Mouse (Mus musculus) adrenal gland, adult 18-20 months (tissue): ENCODE measurements at regions not wholly inside any gene's neighbourhood (a gene's known extent, or its start where the extent isn't known, plus 50 kb on each side); places are given as distances from the start of the nearest gene placed in this dataset.

Source experiments
- DNase-seq, 2 experiments: peaks; one replicate each; pipeline ENCODE4 v3.0.0; 2021 to 2022; ENCODE audit warnings: low spot score in 2 of 2

GRCm38 (mm10) chr13:71653939-71654467 lies 309.5 kb downstream of the Irx1 start:
- DNase-seq: no peak

GRCm38 (mm10) chr13:71653212-71653938 lies 310.1 kb downstream of the Irx1 start:
- DNase-seq: no peak

- no peak for DNase-seq
These were observed 313.6 kb downstream of the Irx1 start for GRCm38 (mm10) chr13:71649876-71650275.

- DNase-seq: no peak
These were observed 314.5 kb downstream of the Irx1 start for GRCm38 (mm10) chr13:71649031-71649430.

GRCm38 (mm10) chr13:71631447-71631846 lies 332.1 kb downstream of the Irx1 start:
- no peak for DNase-seq

- no peak for DNase-seq
These were observed 346.3 kb downstream of the Irx1 start for GRCm38 (mm10) chr13:71617198-71617597.

GRCm38 (mm10) chr13:71612393-71613179 lies 350.9 kb downstream of the Irx1 start:
- no peak for DNase-seq

GRCm38 (mm10) chr13:71582486-71582885 lies 381.0 kb downstream of the Irx1 start:
- DNase-seq: no peak

GRCm38 (mm10) chr13:71565895-71566294 lies 397.6 kb downstream of the Irx1 start:
- DNase-seq: no peak

GRCm38 (mm10) chr13:71565388-71565787 lies 398.1 kb downstream of the Irx1 start:
- DNase-seq: no peak

- DNase-seq: no peak
These were observed 404.9 kb downstream of the Irx1 start for GRCm38 (mm10) chr13:71558477-71559215.

- no peak for DNase-seq
These were observed 408.1 kb downstream of the Irx1 start for GRCm38 (mm10) chr13:71555471-71555870.

- DNase-seq: no peak
These were observed 413.4 kb downstream of the Irx1 start for GRCm38 (mm10) chr13:71550109-71550508.

GRCm38 (mm10) chr13:71549206-71549831 lies 414.2 kb downstream of the Irx1 start:
- DNase-seq: no peak

- DNase-seq: no peak
These were observed 425.3 kb downstream of the Irx1 start for GRCm38 (mm10) chr13:71538226-71538625.

GRCm38 (mm10) chr13:71532796-71533351 lies 430.6 kb downstream of the Irx1 start:
- no peak for DNase-seq

GRCm38 (mm10) chr13:71529397-71530122 lies 434.0 kb downstream of the Irx1 start:
- DNase-seq: no peak

GRCm38 (mm10) chr13:71517776-71518175 lies 445.7 kb downstream of the Irx1 start:
- no peak for DNase-seq

- no peak for DNase-seq
These were observed 450.3 kb downstream of the Irx1 start for GRCm38 (mm10) chr13:71513204-71513603.

- DNase-seq: no peak
These were observed 455.5 kb downstream of the Irx1 start for GRCm38 (mm10) chr13:71507956-71508401.
